ENCODE assay signal across 11 mouse cellular contexts in genomic region chr2:152015997-152016396, GRCm38 (mm10).
"Had no signal": no experiment of that assay in that cellular context is flagged by ENCODE, and none has a peak within 500 bp of the region (broad histone marks: within the 10 kb centered on the region; RNA-seq: fewer than 3 reads in every experiment).

No protein-coding gene starts in this region.

- H3K27me3 ChIP-seq: liver, embryonic 15.5 days; midbrain, embryonic 13.5 days had no signal

- DNase-seq: kidney, adult 18-20 months; lung, adult 2 months; lung, postnatal 36 days; right cerebral cortex, adult 18-20 months; right cerebral cortex, postnatal 25 days; thymus, postnatal 4 days had no signal

- H3K9me3 ChIP-seq: liver, embryonic 15.5 days; midbrain, embryonic 13.5 days had no signal

- ATAC-seq: midbrain, embryonic 13.5 days had no signal

- H3K36me3 ChIP-seq: liver, embryonic 15.5 days; midbrain, embryonic 13.5 days had no signal

- H3K27ac ChIP-seq: kidney, postnatal 0 days; layer of hippocampus, adult 2 months; liver, embryonic 15.5 days; midbrain, embryonic 13.5 days had no signal

- H3K4me3 ChIP-seq: layer of hippocampus, adult 2 months; liver, embryonic 15.5 days; midbrain, embryonic 13.5 days had no signal

- H3K4me2 ChIP-seq: liver, embryonic 11.5 days; liver, embryonic 15.5 days; midbrain, embryonic 13.5 days had no signal

- H3K9ac ChIP-seq: liver, embryonic 15.5 days; midbrain, embryonic 13.5 days had no signal
